Mouse (Mus musculus) gastrocnemius, adult 18-20 months (tissue): ENCODE results near the gene Gpc6. TPM values are rescaled to one million over a fixed set of nuclear protein-coding genes. Genes with fewer than 3 reads are reported as not detected.

Source experiments
- DNase-seq: peaks from one replicate; pipeline ENCODE4 v3.0.0; 2021; ENCODE audit warnings: low spot score
- total RNA-seq, 2 experiments: library from RNA; stranded (reverse); gene quantifications; 2 replicates each; pipeline ENCODE4 v1.2.3; 2021

Gene Gpc6
- total RNA-seq, 2 experiments from 2014 or later: 1.5 to 2.6 TPM

GRCm38 (mm10) chr14:117361155-117361964 is 436.2 kb downstream of the Gpc6 start:
- no peak for DNase-seq

GRCm38 (mm10) chr14:117361965-117362309 is 436.8 kb downstream of the Gpc6 start:
- no peak for DNase-seq

GRCm38 (mm10) chr14:117369331-117369866 is 444.3 kb downstream of the Gpc6 start:
- DNase-seq: no peak

GRCm38 (mm10) chr14:117376822-117377376 is 451.8 kb downstream of the Gpc6 start:
- DNase-seq: no peak

GRCm38 (mm10) chr14:117379979-117380378 is 454.9 kb downstream of the Gpc6 start:
- DNase-seq: no peak

- DNase-seq: no peak
Observed at GRCm38 (mm10) chr14:117383188-117383587, 458.1 kb downstream of the Gpc6 start.

- DNase-seq: peak; percentile 3
Observed at GRCm38 (mm10) chr14:117384096-117384770, 459.1 kb downstream of the Gpc6 start.

- no peak for DNase-seq
Observed at GRCm38 (mm10) chr14:117385731-117386270, 460.7 kb downstream of the Gpc6 start.

- no peak for DNase-seq
Observed at GRCm38 (mm10) chr14:117390794-117391320, 465.7 kb downstream of the Gpc6 start.

- no peak for DNase-seq
Observed at GRCm38 (mm10) chr14:117391412-117391811, 466.3 kb downstream of the Gpc6 start.

- DNase-seq: no peak
Observed at GRCm38 (mm10) chr14:117397165-117397564, 472.1 kb downstream of the Gpc6 start.

- DNase-seq: no peak
Observed at GRCm38 (mm10) chr14:117407824-117408524, 482.9 kb downstream of the Gpc6 start.

GRCm38 (mm10) chr14:117408525-117408835 is 483.4 kb downstream of the Gpc6 start:
- DNase-seq: no peak

- no peak for DNase-seq
Observed at GRCm38 (mm10) chr14:117409778-117410177, 484.7 kb downstream of the Gpc6 start.

- no peak for DNase-seq
Observed at GRCm38 (mm10) chr14:117410511-117410910, 485.4 kb downstream of the Gpc6 start.

- DNase-seq: no peak
Observed at GRCm38 (mm10) chr14:117415045-117415444, 489.9 kb downstream of the Gpc6 start.

GRCm38 (mm10) chr14:117419561-117420218 is 494.6 kb downstream of the Gpc6 start:
- DNase-seq: no peak

GRCm38 (mm10) chr14:117421170-117421569 is 496.1 kb downstream of the Gpc6 start:
- DNase-seq: no peak

GRCm38 (mm10) chr14:117426116-117426515 is 501.0 kb downstream of the Gpc6 start:
- DNase-seq: no peak

GRCm38 (mm10) chr14:117427776-117428175 is 502.7 kb downstream of the Gpc6 start:
- no peak for DNase-seq

GRCm38 (mm10) chr14:117435739-117436138 is 510.6 kb downstream of the Gpc6 start:
- no peak for DNase-seq
